Mouse (Mus musculus) liver, postnatal 0 days (tissue): Measurements from ENCODE around the gene Exoc3l4.

Experiments
- CTCF ChIP-seq: sonication (generic); IDR thresholded peaks from 2 replicates; pipeline ENCODE4 v1.5.1; 2016; ENCODE audit warnings: antibody characterized with exemption, low read depth
- EP300 ChIP-seq: IDR thresholded peaks from 2 replicates; pipeline ENCODE4 v1.6.1; 2016; ENCODE audit warnings: antibody characterized with exemption, low read depth, mild to moderate bottlenecking

DNA sequence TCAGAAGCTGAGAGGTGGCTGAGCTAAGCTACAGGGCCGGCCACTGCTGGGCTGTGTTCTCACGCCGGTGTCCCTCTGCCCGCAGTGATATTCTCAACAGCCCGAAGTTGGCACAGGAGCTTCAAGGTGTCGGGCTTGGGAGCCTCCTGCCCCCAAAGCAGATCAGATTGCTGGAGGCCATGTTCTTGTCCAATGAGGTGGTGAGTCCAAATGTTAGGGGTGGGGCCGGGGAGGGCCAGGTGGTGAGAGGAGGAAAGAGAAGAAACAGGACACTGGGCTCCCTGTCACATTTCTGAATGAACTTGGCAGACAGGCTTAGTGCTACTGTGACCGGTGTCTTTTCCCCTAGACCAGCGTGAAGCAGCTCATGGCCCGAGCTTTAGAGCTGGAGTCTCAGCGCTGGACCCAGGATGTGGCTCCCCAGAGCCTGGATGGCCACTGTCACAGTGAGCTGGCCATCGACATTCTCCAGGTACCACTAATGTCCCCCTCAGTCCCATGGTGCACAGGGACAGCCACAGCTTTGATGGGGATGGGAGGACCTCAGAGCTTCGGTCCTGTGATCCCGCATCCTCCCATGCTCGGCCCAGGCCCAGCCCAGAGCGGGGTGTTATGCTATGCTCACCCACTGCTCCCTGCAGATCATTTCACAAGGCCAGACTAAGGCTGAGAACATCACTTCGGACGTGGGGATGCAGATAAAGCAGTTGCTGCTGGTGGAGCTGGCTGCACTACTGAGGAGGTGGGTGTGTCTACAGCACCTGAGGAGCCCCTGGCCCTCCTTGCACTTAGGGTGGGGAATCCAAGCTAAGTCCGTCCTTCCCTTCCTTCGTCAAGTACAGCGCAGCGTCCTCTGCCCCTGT is 31.3 kb downstream of the Exoc3l4 start:
- TF ChIP-seq EP300 (no peak), CTCF (no peak)
